Mouse (Mus musculus): Measurements from ENCODE around the gene Shd. TPM values are rescaled to one million over a fixed set of nuclear protein-coding genes. Genes with fewer than 3 reads are reported as not detected.

Gene Shd
- polyA plus RNA-seq, 1 experiment from 2014 or later, result 0.95 TPM

DNA sequence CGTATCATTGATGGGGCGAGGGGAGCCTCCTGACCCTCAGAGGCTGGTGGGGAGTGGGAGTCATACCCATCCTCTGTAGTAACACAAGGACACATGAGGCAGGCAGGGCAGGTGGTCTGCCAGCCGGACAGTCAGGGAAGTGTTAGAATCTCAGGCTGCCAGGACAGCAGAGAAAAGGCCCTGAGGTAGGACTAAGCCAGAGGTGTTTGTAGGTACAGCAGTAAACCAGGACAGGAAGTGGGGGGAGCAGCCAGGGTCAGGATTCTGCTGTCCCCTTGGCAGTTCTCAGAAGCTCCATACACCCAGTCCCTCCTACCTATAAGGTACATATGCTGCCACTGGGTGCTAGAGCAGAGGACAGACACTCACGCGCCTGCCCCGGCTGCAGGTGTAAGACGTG is 8.6 kb upstream of the Shd start:
- no peak for ATAC-seq
- H3K9ac ChIP-seq, result no peak overlapping the region
- no peak overlapping the region for H3K27ac ChIP-seq
- H3K4me2 ChIP-seq, result no peak overlapping the region
- 81% methylated on average over 7 of the region's 7 CpGs for WGBS (ENCODE audit: insufficient replicate concordance)
- H3K4me1 ChIP-seq, result peaks cover 41% of the 10 kb centered on the region
- H3K9me3 ChIP-seq (replicated peaks), result no peaks in the 10 kb centered on the region
- H3K27me3 ChIP-seq (replicated peaks), result no peaks in the 10 kb centered on the region
- H3K4me3 ChIP-seq, result no peak overlapping the region
- peaks cover 60% of the 10 kb centered on the region for H3K36me3 ChIP-seq

DNA sequence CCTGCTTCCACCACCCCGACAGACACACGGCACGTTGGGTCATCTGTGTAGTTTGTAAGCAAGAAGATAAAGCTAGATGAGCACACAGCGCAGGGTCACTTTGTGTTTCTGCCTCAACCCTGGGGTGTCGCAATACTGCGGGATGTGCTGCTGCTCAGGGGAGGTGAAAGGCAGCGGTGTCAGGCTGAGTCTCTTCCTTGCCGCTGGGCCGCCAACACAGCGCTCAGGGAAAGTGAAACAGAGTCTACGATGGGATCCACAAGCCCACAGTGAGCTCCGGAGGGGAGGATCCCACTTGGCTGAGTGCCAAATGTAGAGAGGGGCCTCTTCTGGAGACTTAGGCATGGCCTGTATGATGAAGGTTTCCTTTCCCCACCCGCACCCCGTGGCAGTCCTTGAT is 7.1 kb upstream of the Shd start:
- H3K4me2 ChIP-seq, result no peak overlapping the region
- ATAC-seq, result no peak
- 0 out of 2 replicates have a peak, but pooled peaks cover 1% of the 10 kb centered on the region for H3K27me3 ChIP-seq (replicated peaks)
- no peak overlapping the region; the same call in 1 of the 2 replicates for H3K27ac ChIP-seq
- H3K4me1 ChIP-seq, result peaks cover 26% of the 10 kb centered on the region
- WGBS (ENCODE audit: insufficient replicate concordance), result 74% methylated on average over 14 of the region's 14 CpGs
- peaks cover 75% of the 10 kb centered on the region for H3K36me3 ChIP-seq
- H3K4me3 ChIP-seq, result no peak overlapping the region
- no peak overlapping the region for H3K9ac ChIP-seq
- H3K9me3 ChIP-seq (replicated peaks), result no peaks in the 10 kb centered on the region

DNA sequence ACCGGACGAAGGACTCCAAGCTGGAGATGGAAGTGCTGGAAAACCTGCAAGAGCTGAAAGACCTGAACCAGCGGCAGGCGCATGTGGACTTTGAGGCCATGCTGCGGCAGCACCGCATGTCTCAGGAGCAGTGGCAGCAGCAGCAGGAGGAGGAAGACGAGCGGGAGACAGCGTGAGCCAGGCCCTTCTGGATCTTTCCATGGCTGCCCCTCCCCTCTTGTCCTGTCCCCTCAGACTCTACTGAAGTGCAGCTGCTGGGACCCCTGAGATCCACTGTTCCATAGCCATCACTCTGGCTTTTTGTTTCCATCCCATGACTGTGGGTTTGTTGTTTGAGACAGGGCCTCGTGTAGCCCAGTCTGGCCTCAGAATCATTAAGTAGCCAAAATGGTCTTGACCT is 5.8 kb upstream of the Shd start:
- peaks cover 20% of the 10 kb centered on the region for H3K4me1 ChIP-seq
- peaks cover 78% of the 10 kb centered on the region for H3K36me3 ChIP-seq
- ATAC-seq, result no peak
- H3K4me3 ChIP-seq, result no peak overlapping the region
- no peak overlapping the region for H3K4me2 ChIP-seq
- no peaks in the 10 kb centered on the region for H3K9me3 ChIP-seq (replicated peaks)
- no peak overlapping the region for H3K9ac ChIP-seq
- H3K27me3 ChIP-seq (replicated peaks), result peaks cover 14% of the 10 kb centered on the region
- WGBS (ENCODE audit: insufficient replicate concordance), result 83% methylated on average over 10 of the region's 10 CpGs
- no peak overlapping the region for H3K27ac ChIP-seq

DNA sequence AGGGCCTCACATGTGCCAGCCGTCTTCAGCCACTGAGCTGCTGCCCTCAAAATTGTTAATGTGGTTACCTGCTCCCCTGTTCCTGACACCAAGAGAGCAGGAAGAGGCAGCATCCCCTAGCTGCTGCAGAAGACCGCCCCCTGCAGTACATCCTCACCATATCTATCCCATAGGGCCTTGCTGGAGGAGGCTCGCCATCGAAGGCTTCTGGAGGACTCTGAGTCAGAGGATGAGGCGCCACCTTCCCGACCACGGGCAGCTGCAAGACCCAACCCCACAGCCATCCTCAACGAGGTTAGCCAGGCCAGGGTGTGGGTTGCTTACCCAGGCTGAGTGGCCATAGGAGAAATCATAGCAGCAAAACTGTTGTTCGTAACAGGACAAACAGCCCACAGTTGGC is 5.3 kb upstream of the Shd start:
- no peak overlapping the region for H3K4me3 ChIP-seq
- no peak overlapping the region for H3K27ac ChIP-seq
- H3K9me3 ChIP-seq (replicated peaks), result no peaks in the 10 kb centered on the region
- H3K4me2 ChIP-seq, result no peak overlapping the region
- peaks cover 20% of the 10 kb centered on the region for H3K27me3 ChIP-seq (replicated peaks)
- H3K9ac ChIP-seq, result no peak overlapping the region
- ATAC-seq, result no peak
- peaks cover 16% of the 10 kb centered on the region for H3K4me1 ChIP-seq
- peaks cover 78% of the 10 kb centered on the region for H3K36me3 ChIP-seq
- WGBS (ENCODE audit: insufficient replicate concordance), result 78% methylated on average over 9 of the region's 9 CpGs

DNA sequence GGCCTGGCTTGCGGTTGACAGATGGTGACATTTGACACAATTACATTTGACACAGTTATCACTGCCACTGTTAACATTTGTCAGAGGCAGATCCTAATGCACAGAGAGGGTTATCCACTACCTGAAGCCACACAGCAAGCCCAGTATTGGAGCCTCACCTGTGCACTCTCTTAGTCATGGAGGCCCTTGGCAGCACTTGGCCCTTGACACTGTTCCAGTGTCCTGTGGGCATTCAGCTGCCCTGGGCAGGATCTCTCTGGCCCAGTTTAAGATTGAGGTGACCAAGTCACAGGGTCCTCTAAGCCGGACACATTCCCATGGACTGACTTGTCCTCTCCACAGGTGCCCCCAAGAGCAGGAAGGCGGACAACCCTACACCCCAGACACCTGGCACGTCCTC is 3.1 kb upstream of the Shd start:
- no peak overlapping the region for H3K9ac ChIP-seq
- peaks cover 60% of the 10 kb centered on the region for H3K36me3 ChIP-seq
- ATAC-seq, result no peak
- peaks cover 41% of the 10 kb centered on the region for H3K27me3 ChIP-seq (replicated peaks)
- H3K9me3 ChIP-seq (replicated peaks), result no peaks in the 10 kb centered on the region
- WGBS (ENCODE audit: insufficient replicate concordance), result 79% methylated on average over 4 of the region's 4 CpGs
- H3K27ac ChIP-seq, result no peak overlapping the region
- H3K4me3 ChIP-seq, result no peak overlapping the region
- peaks cover 20% of the 10 kb centered on the region for H3K4me1 ChIP-seq
- no peak overlapping the region for H3K4me2 ChIP-seq

DNA sequence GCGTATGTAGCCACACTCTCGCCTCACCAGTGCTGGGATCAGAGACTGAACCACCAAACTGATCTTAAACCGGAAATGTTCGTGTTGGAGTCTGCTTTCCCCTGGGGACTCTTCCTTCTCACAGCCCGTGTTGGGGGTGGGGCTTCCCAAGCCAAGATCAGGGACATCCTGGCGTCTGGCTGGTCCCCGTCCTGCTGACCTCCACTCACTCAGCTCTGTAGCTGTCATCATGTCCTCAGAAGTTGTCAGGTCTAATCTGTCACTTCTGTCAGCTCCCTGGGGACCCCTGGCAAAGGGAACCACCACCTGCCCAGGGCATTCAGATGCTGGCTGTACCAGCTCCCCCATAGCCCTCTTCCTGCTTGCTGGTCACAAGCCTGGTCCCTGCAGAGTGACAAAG is 2.1 kb upstream of the Shd start:
- H3K27ac ChIP-seq, result no peak overlapping the region
- peaks cover 17% of the 10 kb centered on the region for H3K4me1 ChIP-seq
- no peaks in the 10 kb centered on the region for H3K9me3 ChIP-seq (replicated peaks)
- H3K36me3 ChIP-seq, result peaks cover 52% of the 10 kb centered on the region
- H3K9ac ChIP-seq, result no peak overlapping the region
- H3K4me3 ChIP-seq, result no peak overlapping the region
- ATAC-seq, result no peak
- peaks cover 52% of the 10 kb centered on the region for H3K27me3 ChIP-seq (replicated peaks)
- WGBS (ENCODE audit: insufficient replicate concordance), result 55% methylated on average over 7 of the region's 7 CpGs
- H3K4me2 ChIP-seq, result no peak overlapping the region

DNA sequence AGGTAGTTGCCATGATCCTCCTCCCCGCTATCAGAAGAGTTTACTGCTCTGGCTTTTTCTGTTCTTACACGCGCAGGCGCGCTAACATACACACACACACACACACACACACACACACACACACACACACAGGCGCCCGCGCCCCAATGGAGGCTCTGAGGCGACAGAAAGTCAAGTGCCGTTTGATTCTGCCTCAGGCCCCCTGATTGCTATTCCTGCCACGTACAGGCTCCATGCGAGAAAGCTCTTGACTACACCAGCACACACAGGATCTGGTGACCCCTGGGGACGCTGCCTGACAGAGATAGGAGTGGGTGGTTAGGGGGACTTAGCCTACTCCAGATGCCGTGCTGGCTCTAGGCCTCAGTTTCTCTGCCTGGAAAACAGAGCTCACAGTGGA is 707 bp upstream of the Shd start:
- no peak overlapping the region for H3K27ac ChIP-seq
- peaks cover 16% of the 10 kb centered on the region for H3K4me1 ChIP-seq
- no peak overlapping the region; the same call in 1 of the 2 replicates for H3K4me3 ChIP-seq
- WGBS (ENCODE audit: insufficient replicate concordance), result 50% methylated on average over 14 of the region's 14 CpGs
- H3K4me2 ChIP-seq, result no peak overlapping the region
- ATAC-seq, result no peak
- peaks cover 65% of the 10 kb centered on the region for H3K27me3 ChIP-seq (replicated peaks)
- H3K9ac ChIP-seq, result no peak overlapping the region
- peaks cover 38% of the 10 kb centered on the region for H3K36me3 ChIP-seq
- no peaks in the 10 kb centered on the region for H3K9me3 ChIP-seq (replicated peaks)

DNA sequence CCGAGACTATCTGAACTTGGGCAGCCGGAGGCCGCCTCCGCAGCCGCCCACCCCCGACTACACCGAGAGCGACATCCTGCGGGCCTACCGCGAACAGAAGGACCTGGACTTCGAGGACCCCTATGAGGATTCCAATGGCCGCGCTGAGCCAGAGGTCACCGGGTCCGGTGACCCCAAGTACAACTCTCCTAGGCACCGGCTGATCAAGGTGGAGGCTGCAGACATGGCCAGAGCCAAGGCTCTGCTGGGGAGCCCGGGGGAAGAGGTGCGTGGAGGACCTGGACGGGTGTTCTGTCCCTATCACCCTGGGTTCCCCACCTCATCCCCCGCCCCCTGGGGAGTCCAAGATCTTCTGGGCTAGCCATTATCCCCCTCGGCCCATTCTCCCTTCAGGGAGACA is 1.2 kb downstream of the Shd start:
- no peak for ATAC-seq
- H3K36me3 ChIP-seq, result peaks cover 20% of the 10 kb centered on the region
- peak overlapping the region; percentile 66 for H3K4me2 ChIP-seq
- WGBS (ENCODE audit: insufficient replicate concordance), result 25% methylated on average over 22 of the region's 22 CpGs
- H3K27me3 ChIP-seq (replicated peaks), result peaks cover 78% of the 10 kb centered on the region
- no peak overlapping the region for H3K4me3 ChIP-seq
- no peak overlapping the region for H3K27ac ChIP-seq
- peaks cover 20% of the 10 kb centered on the region for H3K4me1 ChIP-seq
- H3K9ac ChIP-seq, result no peak overlapping the region
- H3K9me3 ChIP-seq (replicated peaks), result no peaks in the 10 kb centered on the region

DNA sequence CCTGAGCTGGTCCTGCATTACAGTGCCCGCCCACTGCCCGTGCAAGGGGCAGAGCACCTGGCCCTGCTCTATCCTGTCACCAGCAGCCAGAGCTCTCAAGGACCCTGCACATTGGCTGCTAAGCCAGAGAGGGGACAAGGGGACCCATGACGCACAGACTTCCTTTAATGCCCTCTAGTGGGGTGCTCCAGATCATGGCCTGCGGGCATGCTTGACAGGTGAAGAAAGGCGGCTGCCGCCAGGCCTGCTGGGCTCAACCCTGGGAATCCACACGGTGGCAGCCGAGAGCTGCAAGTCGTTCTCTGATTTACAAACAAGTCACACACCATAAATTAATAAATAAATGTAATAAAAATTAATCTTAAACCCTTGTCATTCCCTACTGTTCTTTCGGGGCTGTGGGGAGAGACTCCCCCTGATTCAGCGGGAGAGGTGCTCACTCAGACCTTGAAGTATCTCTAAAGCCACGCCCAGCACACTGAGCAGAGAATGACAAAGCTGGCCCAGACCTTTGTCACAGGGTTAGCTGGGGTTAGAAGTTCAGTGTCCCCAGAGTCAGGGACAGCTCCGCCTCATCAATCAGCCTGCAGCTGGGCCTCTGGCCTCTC is 6.1 kb downstream of the Shd start:
- Histone ChIP-seq H3K9ac (no peak overlapping the region; the same call in 1 of the 2 replicates), H3K4me3 (no peak overlapping the region), H3K27ac (no peak overlapping the region), H3K27me3 (replicated peaks) (peaks cover 59% of the 10 kb centered on the region), H3K36me3 (no peaks in the 10 kb centered on the region), H3K4me2 (no peak overlapping the region), H3K4me1 (peaks cover 15% of the 10 kb centered on the region), H3K9me3 (replicated peaks) (no peaks in the 10 kb centered on the region)
- 20% methylated on average over 13 of the region's 13 CpGs for WGBS (ENCODE audit: insufficient replicate concordance)
- peak; percentile 58 for ATAC-seq

DNA sequence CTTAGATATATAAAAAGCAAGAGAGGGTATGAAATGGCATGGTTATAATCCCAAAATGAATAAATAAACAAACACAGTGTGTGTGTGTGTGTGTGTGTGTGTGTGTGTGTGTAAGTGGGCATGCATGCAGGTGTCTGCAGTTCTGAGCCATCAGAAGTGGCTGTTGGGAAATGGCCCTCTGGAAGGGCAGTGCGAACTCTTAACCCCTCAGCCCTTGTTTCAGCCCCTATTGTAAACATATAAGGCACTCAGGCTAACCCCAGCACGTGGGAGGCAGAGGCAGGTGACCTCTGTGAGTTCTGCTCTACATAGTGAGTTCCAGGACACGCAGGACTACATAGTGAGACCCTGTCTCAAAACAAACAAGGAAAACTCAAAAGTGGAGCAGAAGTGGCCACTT is 7.0 kb downstream of the Shd start:
- no peak overlapping the region for H3K4me2 ChIP-seq
- no peaks in the 10 kb centered on the region for H3K9me3 ChIP-seq (replicated peaks)
- no peak overlapping the region for H3K9ac ChIP-seq
- peaks cover 14% of the 10 kb centered on the region; the same call in 1 of the 2 replicates for H3K4me1 ChIP-seq
- H3K27ac ChIP-seq, result no peak overlapping the region
- peaks cover 49% of the 10 kb centered on the region for H3K27me3 ChIP-seq (replicated peaks)
- no peaks in the 10 kb centered on the region for H3K36me3 ChIP-seq
- 37% methylated on average over 3 of the region's 3 CpGs for WGBS (ENCODE audit: insufficient replicate concordance)
- H3K4me3 ChIP-seq, result no peak overlapping the region
- ATAC-seq, result peak; percentile 49

DNA sequence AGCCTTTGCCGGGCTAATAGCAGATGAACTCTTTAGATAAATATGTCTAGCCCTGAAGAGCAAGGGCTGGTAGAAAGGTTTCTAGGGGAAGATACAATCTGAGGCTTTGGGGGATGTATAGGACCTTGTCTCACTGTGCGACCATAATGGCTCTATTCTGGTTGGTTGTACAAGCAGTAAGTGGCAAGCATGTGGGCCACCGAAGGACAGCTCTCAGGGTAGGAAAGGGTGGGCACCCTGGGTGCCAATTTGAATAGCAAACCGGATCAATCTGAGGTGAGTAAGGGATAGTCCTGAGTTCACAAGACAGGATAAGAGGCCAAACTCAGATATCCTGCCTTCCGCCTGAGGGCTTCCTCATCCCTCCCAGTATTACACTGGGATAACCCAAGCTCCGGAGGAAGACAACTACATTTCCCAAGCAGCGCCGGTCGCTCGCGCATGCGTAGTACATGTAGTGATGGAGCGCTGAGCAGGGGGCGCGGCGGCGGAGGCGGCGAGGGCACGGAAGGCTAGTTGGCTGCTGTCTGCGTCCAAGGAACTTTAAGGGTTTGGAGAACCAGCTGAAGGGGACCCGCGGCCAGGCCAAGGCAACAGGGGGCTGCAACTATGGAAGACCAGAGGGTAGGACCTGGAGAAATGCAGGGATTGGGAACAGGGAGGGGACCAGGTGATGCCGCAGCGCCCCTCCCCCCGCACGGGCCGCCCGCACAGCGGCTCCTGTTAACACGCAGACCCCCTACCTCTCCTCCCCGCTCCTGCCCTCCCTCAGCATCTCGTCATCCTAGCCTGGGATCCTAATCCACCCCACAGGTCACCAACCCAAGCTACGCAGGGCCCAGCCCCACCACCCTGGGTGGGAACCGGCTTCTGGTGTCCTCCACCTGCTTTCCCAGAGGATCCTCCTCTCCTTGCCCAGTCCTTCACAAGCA is 16.0 kb downstream of the Shd start, which contains the start of gene Fsd1:
Fsd1 (plus strand) TSS at position 480 of the 932 bp plus-strand sequence.
- peak within 1 kb of the TSS; percentile 44 for H3K4me2 ChIP-seq
- WGBS (ENCODE audit: insufficient replicate concordance), result 8% methylated on average over 35 of the region's 35 CpGs
- H3K27me3 ChIP-seq (replicated peaks), result peaks cover 43% of the 10 kb centered on the region
- H3K9me3 ChIP-seq (replicated peaks), result no peaks in the 10 kb centered on the region
- H3K4me3 ChIP-seq, result peak within 1 kb of the TSS; percentile 21; the same call in 1 of the 2 replicates
- no peak for ATAC-seq
- no peaks in the 10 kb centered on the region for H3K36me3 ChIP-seq
- no peak within 1 kb of the TSS for H3K9ac ChIP-seq
- no peaks in the 10 kb centered on the region for H3K4me1 ChIP-seq
- no peak within 1 kb of the TSS for H3K27ac ChIP-seq

DNA sequence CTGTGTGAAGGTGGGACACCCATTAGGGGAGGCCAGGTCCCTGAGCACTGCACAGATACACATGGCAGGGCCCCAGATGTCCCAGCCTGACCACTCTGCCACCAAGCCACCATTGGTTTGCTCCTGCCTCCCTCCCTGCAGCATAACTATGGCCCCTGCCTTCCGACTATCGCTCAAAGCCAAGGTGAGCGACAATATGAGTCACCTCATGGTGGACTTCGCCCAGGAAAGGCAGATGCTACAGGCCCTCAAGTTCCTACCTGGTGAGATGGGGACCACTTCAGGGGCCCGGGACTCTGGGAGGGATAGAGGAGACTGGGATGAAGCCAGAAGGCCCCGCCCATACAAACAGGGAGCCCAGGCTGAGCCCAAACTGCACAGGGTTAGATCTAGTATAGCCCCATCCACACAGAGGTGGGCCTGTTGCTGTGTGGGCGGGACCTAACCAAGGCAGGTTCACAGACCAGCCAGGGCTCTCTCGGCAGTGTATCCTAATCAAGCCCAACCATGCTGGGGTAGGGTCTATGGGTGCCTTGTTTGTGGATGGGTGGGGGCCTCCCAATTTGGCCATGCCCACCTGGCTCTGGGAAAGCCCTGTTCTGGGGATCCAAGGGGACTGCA is 20.1 kb downstream of the Shd start:
- H3K4me1 ChIP-seq, result no peaks in the 10 kb centered on the region
- no peaks in the 10 kb centered on the region for H3K36me3 ChIP-seq
- H3K9me3 ChIP-seq (replicated peaks), result no peaks in the 10 kb centered on the region
- no peak overlapping the region for H3K9ac ChIP-seq
- H3K4me3 ChIP-seq, result no peak overlapping the region
- no peak overlapping the region for H3K27ac ChIP-seq
- ATAC-seq, result peak; percentile 55
- 59% methylated on average over 8 of the region's 8 CpGs for WGBS (ENCODE audit: insufficient replicate concordance)
- H3K4me2 ChIP-seq, result no peak overlapping the region
- peaks cover 36% of the 10 kb centered on the region for H3K27me3 ChIP-seq (replicated peaks)

All from liver, embryonic 12.5 days (tissue).